Mouse (Mus musculus) kidney, adult 10 weeks (tissue): ENCODE data around the gene Rnf34. TPM values are rescaled to one million over a fixed set of nuclear protein-coding genes. Genes with fewer than 3 reads are reported as not detected.

Experiments used
- polyA plus RNA-seq: library from polyadenylated mRNA; stranded (reverse); fragments of 350-450 nt; fragmentation: Illumina TruSeq; extraction: RNeasy Lipid Tissue Mini Kit (QIAGEN cat#74804); gene quantifications from one replicate; pipeline ENCODE4 v1.2.3, GENCODE M21; 2014; ENCODE audit warnings: low read depth, low replicate concordance

Rnf34 gene
- 12.5 TPM for polyA plus RNA-seq

GRCm38 (mm10) chr5:122849521-122850318 lies at the start of gene Rnf34:
Gene Rnf34, plus strand, starts transcription at chr5:122850048.

DNA sequence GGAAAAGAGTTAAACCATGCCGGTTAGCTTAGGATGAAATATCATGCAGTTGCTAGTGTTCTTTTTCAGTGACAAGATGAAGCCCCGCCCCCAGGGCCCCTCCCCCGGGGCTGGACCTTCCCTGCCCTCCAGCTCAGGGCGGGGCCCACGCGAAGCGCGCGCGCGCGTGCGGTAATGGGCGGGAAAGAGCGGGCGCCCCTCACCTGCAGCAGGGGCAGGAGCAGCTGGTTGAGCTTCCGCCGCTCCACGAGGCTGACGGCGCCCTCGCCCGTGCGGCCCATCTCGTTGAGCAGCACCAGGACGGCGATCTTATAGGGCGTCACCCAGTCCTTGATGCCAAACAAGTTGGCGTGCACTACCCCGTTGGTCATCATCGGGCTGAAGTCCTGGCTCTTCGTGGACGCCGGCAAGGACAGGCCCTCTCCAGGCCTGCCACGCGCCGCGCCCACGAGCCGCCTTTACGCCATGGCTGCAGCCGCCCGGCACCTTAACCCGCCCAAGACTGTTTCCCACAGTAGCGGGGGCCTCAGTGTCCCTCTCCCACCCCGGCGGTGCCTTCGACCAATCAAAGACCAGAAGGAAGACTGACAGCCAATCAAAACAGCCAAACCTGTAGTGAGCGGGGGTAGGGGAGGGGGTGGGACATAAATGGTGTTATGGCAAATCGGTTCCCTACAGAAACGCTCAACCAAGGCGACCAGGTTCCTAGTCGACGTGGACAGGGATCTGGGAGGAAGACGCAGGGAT lies 28.9 kb upstream of the Rnf34 start, which contains the start of gene Anapc5:
TSS of gene Anapc5 (minus strand) at position 563 of the 747 bp plus-strand sequence.

Other genes starting within 250 kb of the Rnf34 start
- gene Ift81, start 235.5 kb upstream of the Rnf34 start, polyA plus RNA-seq, result 35.2 TPM
- gene P2rx7, start 206.1 kb upstream of the Rnf34 start, polyA plus RNA-seq, result 1.2 TPM
- gene P2rx4, start 142.5 kb upstream of the Rnf34 start, polyA plus RNA-seq, result 12.5 TPM
- gene Camkk2, start 70.6 kb upstream of the Rnf34 start, polyA plus RNA-seq, result 4.8 TPM
- 228 TPM for gene Anapc5, start 28.7 kb upstream of the Rnf34 start, polyA plus RNA-seq
- 15.8 TPM for gene Kdm2b, start 139.8 kb downstream of the Rnf34 start, polyA plus RNA-seq
- 2.4 TPM for gene Orai1, start 165.0 kb downstream of the Rnf34 start, polyA plus RNA-seq
- gene Morn3, start 197.0 kb downstream of the Rnf34 start, polyA plus RNA-seq, result not detected
- 4.0 TPM for gene Tmem120b, start 218.4 kb downstream of the Rnf34 start, polyA plus RNA-seq